ENCODE assay signal across 23 mouse cellular contexts in the genomic region with DNA sequence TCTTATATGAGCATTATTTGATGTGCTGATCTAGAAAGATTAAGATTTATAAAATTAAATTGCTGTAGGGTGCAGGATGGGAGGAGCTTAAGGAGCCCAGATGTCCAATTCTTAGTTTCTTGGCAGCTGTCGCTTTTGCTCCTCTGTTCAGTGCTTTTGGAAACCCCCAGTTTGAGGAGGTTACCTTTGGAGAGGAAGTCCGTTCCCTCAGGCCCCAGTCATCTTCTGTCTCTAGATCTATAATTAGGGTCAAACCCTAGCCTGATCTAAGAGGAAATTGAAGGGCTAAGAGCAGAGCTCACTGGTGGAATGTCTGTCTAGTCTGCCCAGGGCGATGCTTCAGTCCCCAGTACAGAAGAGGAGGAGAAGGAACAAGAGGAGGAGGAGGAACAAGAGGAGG.
"Had no signal": no experiment of that assay in that cellular context is flagged by ENCODE, and none has a peak within 500 bp of the region (broad histone marks: within the 10 kb centered on the region; RNA-seq: fewer than 3 reads in every experiment).

No protein-coding gene starts in this region.

- H3K4me3 ChIP-seq: kidney, embryonic 15.5 days; layer of hippocampus, adult 2 months; left cerebral cortex, adult 2 months; limb, embryonic 12.5 days; limb, embryonic 15.5 days; midbrain, embryonic 12.5 days; midbrain, embryonic 15.5 days; neural tube, embryonic 13.5 days had no signal

- ATAC-seq: inflammation-experienced regulatory T-cells, adult 6 months; intestine, embryonic 16.5 days; liver, postnatal 0 days; lung, postnatal 0 days; midbrain, embryonic 15.5 days had no signal

- DNase-seq: kidney, adult 2 months; kidney, postnatal 10 days; kidney, postnatal 36 days; layer of hippocampus, postnatal 36 days; liver, postnatal 0 days; lung, embryonic 14.5 days; right cerebral cortex, adult 18-20 months; right cerebral cortex, postnatal 14 days; spleen, adult 18-20 months; thymus, adult 18-20 months; thymus, postnatal 36 days had no signal

- H3K27ac ChIP-seq: kidney, embryonic 15.5 days; layer of hippocampus, adult 2 months; left cerebral cortex, adult 2 months; limb, embryonic 12.5 days; limb, embryonic 15.5 days; liver, embryonic 14.5 days; midbrain, embryonic 12.5 days; midbrain, embryonic 15.5 days; neural tube, embryonic 13.5 days had no signal

- H3K9me3 ChIP-seq: kidney, embryonic 15.5 days; limb, embryonic 12.5 days; limb, embryonic 15.5 days; midbrain, embryonic 12.5 days; midbrain, embryonic 15.5 days; neural tube, embryonic 13.5 days had no signal

- H3K36me3 ChIP-seq: kidney, embryonic 15.5 days; limb, embryonic 12.5 days; limb, embryonic 15.5 days; midbrain, embryonic 12.5 days; midbrain, embryonic 15.5 days; neural tube, embryonic 13.5 days had no signal

- H3K4me1 ChIP-seq: limb, embryonic 15.5 days; midbrain, embryonic 12.5 days; midbrain, embryonic 15.5 days had no signal

- H3K27me3 ChIP-seq: kidney, embryonic 15.5 days; limb, embryonic 15.5 days; midbrain, embryonic 12.5 days; midbrain, embryonic 15.5 days; neural tube, embryonic 13.5 days had no signal
